Mouse (Mus musculus) kidney, adult 2 months (tissue): Measurements from ENCODE around the gene Htr1f.

Source experiments
- CTCF ChIP-seq: fragments of 200-500 bp; conservative IDR thresholded peaks from 2 replicates; pipeline ENCODE4 v1.5.1; 2011; ENCODE audit warnings: low read depth, mild to moderate bottlenecking, control low read depth, low read length, moderate library complexity, mixed read lengths; ENCODE audit not compliant: insufficient read depth, insufficient read length
- POLR2A ChIP-seq: fragments of 200-500 bp; IDR thresholded peaks from one replicate; pipeline ENCODE4 v1.6.1; 2011; ENCODE audit warnings: low read depth, low read length, control low read depth

- TF ChIP-seq CTCF (no peak), POLR2A (no peak)
Measured at GRCm38 (mm10) chr16:64879735-64880134, 225.9 kb downstream of the Htr1f start.
